Mouse (Mus musculus): ENCODE measurements at regions not wholly inside any gene's neighbourhood (a gene's known extent, or its start where the extent isn't known, plus 50 kb on each side); places are given as distances from the start of the nearest gene placed in this dataset.

GRCm38 (mm10) chr1:111633860-111634460 is 230.8 kb downstream of the Dsel start:
- TF ChIP-seq CTCF (conservative IDR thresholded peaks at IDR 0.05; ENCODE audit: low read length): peak; percentile 26; the same call in 1 of the 2 replicates
- TF ChIP-seq NANOG (IDR thresholded peaks at IDR 0.05; ENCODE audit: borderline replicate concordance, low read length): no peak

All from E14TG2a.4 (cell line).